Mouse (Mus musculus) megakaryocyte, embryonic 14.5 days (primary cell): ENCODE measurements at regions not wholly inside any gene's neighbourhood (a gene's known extent, or its start where the extent isn't known, plus 50 kb on each side); places are given as distances from the start of the nearest gene placed in this dataset.

Experiments
- FLI1 ChIP-seq: IDR thresholded peaks from 2 replicates; pipeline ENCODE4 v1.6.1; 2012; ENCODE audit warnings: low read length, inconsistent platforms, mixed read lengths
- GATA1 ChIP-seq: IDR thresholded peaks from 3 replicates; pipeline ENCODE4 v1.6.1; 2012; ENCODE audit warnings: mixed read lengths, low read length, inconsistent platforms, borderline replicate concordance

DNA sequence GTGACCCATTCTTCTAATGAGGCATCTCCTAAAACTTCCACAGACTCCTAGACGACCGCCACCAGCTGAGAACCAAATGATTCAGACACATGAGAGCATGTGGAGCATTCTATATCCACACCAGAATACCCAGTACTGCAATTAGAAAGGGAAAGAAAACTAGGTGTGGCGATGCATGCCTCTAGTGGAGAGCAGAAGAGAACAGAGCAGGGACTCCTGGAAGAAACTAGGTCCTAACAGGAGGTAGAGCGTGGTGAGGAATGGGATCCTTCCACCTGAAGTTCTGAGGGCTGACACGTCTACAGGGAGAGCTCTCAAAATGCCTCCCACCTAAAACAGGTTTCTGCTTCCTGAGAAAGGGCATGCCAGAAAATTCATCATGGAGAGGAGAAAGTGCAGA lies 109.3 kb downstream of the Gm10260 start:
- TF ChIP-seq GATA1 = no peak
- TF ChIP-seq FLI1 = no peak
